Comparison of ENCODE assay signal across 9 mouse cellular contexts in the genomic region with DNA sequence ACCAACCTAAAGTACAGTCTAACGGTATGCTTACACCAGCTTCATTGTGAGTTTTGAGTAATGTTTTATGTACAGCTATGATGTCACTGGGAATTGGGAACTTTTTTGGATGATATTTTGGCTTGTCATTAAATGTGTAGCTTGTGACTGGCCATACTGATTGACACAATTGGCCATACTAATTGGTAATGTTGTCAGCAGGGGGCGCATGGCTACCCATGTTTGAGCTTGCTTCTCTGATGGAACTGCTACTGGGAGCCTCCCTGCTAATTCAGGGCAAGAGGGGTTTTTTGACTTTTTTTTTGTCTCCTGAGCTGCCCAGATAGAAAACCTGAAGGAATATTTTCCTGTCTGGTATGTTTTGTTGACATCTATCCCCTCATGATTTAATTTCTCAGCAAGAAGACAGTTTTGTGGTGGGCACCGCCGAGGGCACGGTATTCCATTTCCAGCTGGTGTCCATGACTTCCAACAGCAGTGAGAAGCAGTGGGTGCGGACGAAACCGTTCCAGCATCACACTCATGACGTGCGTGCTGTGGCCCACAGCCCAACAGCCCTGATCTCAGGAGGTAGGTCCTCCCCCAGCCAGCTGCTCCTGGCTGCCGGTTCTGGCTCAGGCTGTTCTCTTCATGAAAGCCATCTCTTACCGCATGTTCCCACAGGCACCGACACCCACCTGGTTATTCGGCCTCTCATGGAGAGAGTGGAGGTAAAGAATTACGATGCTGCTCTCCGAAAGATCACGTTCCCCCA. TPM values are rescaled to one million over a fixed set of nuclear protein-coding genes. Genes with fewer than 3 reads are reported as not detected.
DNase-seq lines count a peak whose midpoint lies in the region; ATAC-seq lines count a peak whose summit lies in the region.
"Had no signal": no experiment of that assay in that cellular context is flagged by ENCODE, and none has a peak within 500 bp of the region (broad histone marks: within the 10 kb centered on the region; RNA-seq: fewer than 3 reads in every experiment).

No protein-coding gene starts in this region.

- peaks cover 79% of the 10 kb centered on the region for H3K36me3 ChIP-seq in midbrain, embryonic 14.5 days (ENCODE audit: control insufficient read depth, insufficient read depth, low read length)
- peaks cover 82% of the 10 kb centered on the region for H3K36me3 ChIP-seq in midbrain, embryonic 13.5 days

- H3K27me3 ChIP-seq in midbrain, embryonic 14.5 days (ENCODE audit: control insufficient read depth, insufficient read depth, low read length), result no peaks in the 10 kb centered on the region
- H3K27me3 ChIP-seq in midbrain, embryonic 13.5 days, result no peaks in the 10 kb centered on the region
- H3K27me3 ChIP-seq: embryonic facial prominence, embryonic 12.5 days had no signal

- peak; percentile 53 to 57 for DNase-seq in cerebellum, adult 18-20 months
- DNase-seq in cerebellum, adult 11-12 months, result no peak
- peak; percentile 83 for DNase-seq in midbrain, embryonic 14.5 days
- peak; percentile 69 for DNase-seq in embryo, embryonic 11 days
- DNase-seq in heart, postnatal 10 days, result peak; percentile 79 to 83
- DNase-seq in left cerebral cortex, adult 9 months (ENCODE audit: low spot score in 2 of 2), result peak; percentile 55 to 86
- DNase-seq in retina, postnatal 7 days (ENCODE audit: low read depth, low spot score), result peak; percentile 40

- H3K9ac ChIP-seq in midbrain, embryonic 14.5 days (replicated peaks; ENCODE audit: low read length), result no peak overlapping the region
- H3K9ac ChIP-seq in midbrain, embryonic 13.5 days (replicated peaks), result no peak overlapping the region
- H3K9ac ChIP-seq: embryonic facial prominence, embryonic 12.5 days had no signal

- intact Hi-C loops in heart, postnatal 10 days (cut with DNase I), result loop anchor here (1.0 kb wide), 1 partner anchor 96 kb away; no protein-coding TSS in a partner anchor

- H3K4me1 ChIP-seq in midbrain, embryonic 14.5 days (ENCODE audit: control insufficient read depth, insufficient read depth, low read length), result no peaks in the 10 kb centered on the region
- no peaks in the 10 kb centered on the region for H3K4me1 ChIP-seq in midbrain, embryonic 13.5 days (replicated peaks)
- H3K4me1 ChIP-seq: embryonic facial prominence, embryonic 12.5 days had no signal

- H3K4me3 ChIP-seq in midbrain, embryonic 14.5 days (replicated peaks; ENCODE audit: low read depth, low read length), result no peak overlapping the region
- no peak overlapping the region for H3K4me3 ChIP-seq in midbrain, embryonic 13.5 days (replicated peaks)
- H3K4me3 ChIP-seq: embryonic facial prominence, embryonic 12.5 days had no signal

- 94% methylated on average over 17 of the region's 17 CpGs for WGBS in midbrain, embryonic 14.5 days
- WGBS in midbrain, embryonic 13.5 days, result 93% methylated on average over 17 of the region's 17 CpGs

- no peaks in the 10 kb centered on the region for H3K9me3 ChIP-seq in midbrain, embryonic 14.5 days (ENCODE audit: control insufficient read depth, low read length)
- no peaks in the 10 kb centered on the region for H3K9me3 ChIP-seq in midbrain, embryonic 13.5 days
- H3K9me3 ChIP-seq: embryonic facial prominence, embryonic 12.5 days had no signal

- no peak overlapping the region for H3K4me2 ChIP-seq in midbrain, embryonic 14.5 days (ENCODE audit: low read length)
- no peak overlapping the region for H3K4me2 ChIP-seq in midbrain, embryonic 13.5 days (replicated peaks)
- H3K4me2 ChIP-seq: embryonic facial prominence, embryonic 12.5 days had no signal

- no peak for ATAC-seq in midbrain, embryonic 14.5 days (ENCODE audit: low FRiP score, low TSS enrichment)
- no peak for ATAC-seq in midbrain, embryonic 13.5 days

- H3K27ac ChIP-seq in midbrain, embryonic 14.5 days (replicated peaks; ENCODE audit: low read depth, low read length), result no peak overlapping the region
- H3K27ac ChIP-seq in midbrain, embryonic 13.5 days, result no peak overlapping the region
- H3K27ac ChIP-seq: embryonic facial prominence, embryonic 12.5 days had no signal

RNA-seq across cellular contexts. Expression of a gene that starts 12.5 kb away (rescaled TPM):
- 39.8 and 44.8 TPM in 2 replicates for polyA plus RNA-seq in midbrain, embryonic 14.5 days (2014; fragmentation: Nextera tagmentation; extraction: Ambion mirVana)
- 44.9 and 48.1 TPM in 2 replicates for polyA plus RNA-seq in midbrain, embryonic 13.5 days (2015; fragmentation: Nextera tagmentation; extraction: Ambion mirVana)
- total RNA-seq in heart, postnatal 10 days (2021), result 10 to 100 TPM; 23.8 to 25.0 TPM

RNA-seq across cellular contexts. Expression of a gene that starts 29.6 kb away (rescaled TPM):
- 3.5 and 3.9 TPM in 2 replicates for polyA plus RNA-seq in midbrain, embryonic 14.5 days (2014; fragmentation: Nextera tagmentation; extraction: Ambion mirVana)
- polyA plus RNA-seq in midbrain, embryonic 13.5 days (2015; fragmentation: Nextera tagmentation; extraction: Ambion mirVana), result 5.4 and 6.7 TPM in 2 replicates
- total RNA-seq in heart, postnatal 10 days (2021), result 10 to 100 TPM; 27.1 to 27.6 TPM

RNA-seq across cellular contexts. Expression of a gene that starts 35.9 kb away (rescaled TPM):
- 0.70 and 1.8 TPM in 2 replicates for polyA plus RNA-seq in midbrain, embryonic 14.5 days (2014; fragmentation: Nextera tagmentation; extraction: Ambion mirVana)
- polyA plus RNA-seq in midbrain, embryonic 13.5 days (2015; fragmentation: Nextera tagmentation; extraction: Ambion mirVana), result 0.97 and 1.3 TPM in 2 replicates
- 1 to 10 TPM; 1.9 to 2.4 TPM for total RNA-seq in heart, postnatal 10 days (2021)
